Mouse (Mus musculus): ENCODE results near the gene Slc6a20a.

- TF ChIP-seq MAFK (IDR thresholded peaks at IDR 0.05; ENCODE audit: insufficient read depth, low read depth, low read length) (no peak), ZC3H11A (IDR thresholded peaks at IDR 0.05; ENCODE audit: borderline replicate concordance, low read depth, low read length) (no peak), ZNF384 (IDR thresholded peaks at IDR 0.05; ENCODE audit: low read depth, low read length) (no peak), CHD2 (IDR thresholded peaks at IDR 0.05; ENCODE audit: low read depth, low read length) (no peak), HCFC1 (IDR thresholded peaks at IDR 0.05; ENCODE audit: borderline replicate concordance, insufficient read depth, low read length) (no peak)
These were observed 37.6 kb upstream of the Slc6a20a start for GRCm38 (mm10) chr9:123716301-123716700.

Measured in ES-E14 (cell line).